Mouse (Mus musculus): Measurements from ENCODE around the gene Scn10a. TPM values are rescaled to one million over a fixed set of nuclear protein-coding genes. Genes with fewer than 3 reads are reported as not detected.

The Scn10a gene
- total and polyA plus RNA-seq, 3 experiments = 0.27 to 2.9 TPM; not detected in 1

- no peaks in the 10 kb centered on the region for H3K79me2 ChIP-seq (ENCODE audit: control insufficient read depth, insufficient read depth, low read length, poor library complexity)
- no peaks in the 10 kb centered on the region for H3K36me3 ChIP-seq (ENCODE audit: control insufficient read depth in 1 of 2, insufficient read depth in 2 of 2, low read length in 2 of 2)
- no peaks in the 10 kb centered on the region for H3K4me1 ChIP-seq (ENCODE audit: control insufficient read depth in 1 of 2, insufficient read depth in 2 of 2, low read length in 2 of 2)
- H3K27me3 ChIP-seq (ENCODE audit: control insufficient read depth in 1 of 2, insufficient read depth in 2 of 2, low read length in 2 of 2) = no peaks in the 10 kb centered on the region
- TF ChIP-seq TAL1 (IDR thresholded peaks at IDR 0.05; ENCODE audit: low read length) = no peak
- no peak for TF ChIP-seq MYC (IDR thresholded peaks at IDR 0.05; ENCODE audit: low read depth, low read length)
- no peak for TF ChIP-seq KAT2A (conservative IDR thresholded peaks at IDR 0.05; ENCODE audit: low read depth, low read length)
- no peak for TF ChIP-seq E2F4 (IDR thresholded peaks at IDR 0.05; ENCODE audit: borderline replicate concordance, low read depth, low read length)
- TF ChIP-seq MEF2A (IDR thresholded peaks at IDR 0.05; ENCODE audit: extremely low read depth, insufficient replicate concordance, low read depth, low read length, poor library complexity, severe bottlenecking) = no peak
- no peak for TF ChIP-seq RAD21 (IDR thresholded peaks at IDR 0.05; ENCODE audit: low read depth, low read length)
- no peak for TF ChIP-seq USF2 (IDR thresholded peaks at IDR 0.05; ENCODE audit: borderline replicate concordance in 1 of 2, insufficient read depth in 1 of 2, low read depth in 1 of 2, low read length in 2 of 2)
- no peak for TF ChIP-seq HCFC1 (IDR thresholded peaks at IDR 0.05; ENCODE audit: low read depth, low read length)
- no peak for TF ChIP-seq RCOR1 (IDR thresholded peaks at IDR 0.05; ENCODE audit: low read depth, low read length)
- no peak for TF ChIP-seq SMC3 (IDR thresholded peaks at IDR 0.05; ENCODE audit: low read depth, low read length)
- TF ChIP-seq CHD1 (IDR thresholded peaks at IDR 0.05; ENCODE audit: low read depth, low read length) = no peak
- peak; percentile 6 for DNase-seq (ENCODE audit: low read depth, low spot score)
- H3K4me3 ChIP-seq (ENCODE audit: control insufficient read depth in 1 of 2, insufficient read depth in 1 of 2, low read depth in 2 of 2, low read length in 2 of 2) = no peak overlapping the region
- H3K27ac ChIP-seq (ENCODE audit: control insufficient read depth, low read depth, low read length) = no peak overlapping the region
- H3K9ac ChIP-seq (ENCODE audit: control insufficient read depth, low read depth, low read length, poor library complexity, severe bottlenecking) = no peak overlapping the region
- H3K9me3 ChIP-seq (replicated peaks; ENCODE audit: insufficient read depth, low read length) = no peaks in the 10 kb centered on the region
These were observed 121.8 kb downstream of the Scn10a start for GRCm38 (mm10) chr9:119597332-119597731.

GRCm38 (mm10) chr9:119589592-119589991 is 129.5 kb downstream of the Scn10a start:
- Histone ChIP-seq H3K4me3 (ENCODE audit: control insufficient read depth in 1 of 2, insufficient read depth in 1 of 2, low read depth in 2 of 2, low read length in 2 of 2) (no peak overlapping the region), H3K36me3 (ENCODE audit: control insufficient read depth in 1 of 2, insufficient read depth in 2 of 2, low read length in 2 of 2) (no peaks in the 10 kb centered on the region), H3K9ac (ENCODE audit: control insufficient read depth, low read depth, low read length, poor library complexity, severe bottlenecking) (no peak overlapping the region), H3K27me3 (ENCODE audit: control insufficient read depth in 1 of 2, insufficient read depth in 2 of 2, low read length in 2 of 2) (peaks cover 0 to 1% of the 10 kb centered on the region in 2 experiments; a peak in 1 of 4 replicates), H3K4me1 (ENCODE audit: control insufficient read depth in 1 of 2, insufficient read depth in 2 of 2, low read length in 2 of 2) (no peaks in the 10 kb centered on the region), H3K9me3 (replicated peaks; ENCODE audit: insufficient read depth, low read length) (no peaks in the 10 kb centered on the region), H3K79me2 (ENCODE audit: control insufficient read depth, insufficient read depth, low read length, poor library complexity) (no peaks in the 10 kb centered on the region), H3K27ac (ENCODE audit: control insufficient read depth, low read depth, low read length) (no peak overlapping the region)
- no peak for TF ChIP-seq RAD21 (IDR thresholded peaks at IDR 0.05; ENCODE audit: low read depth, low read length)
- no peak for TF ChIP-seq GABPA (IDR thresholded peaks at IDR 0.05; ENCODE audit: low read depth, low read length)
- no peak for TF ChIP-seq UBTF (IDR thresholded peaks at IDR 0.05; ENCODE audit: borderline replicate concordance, insufficient read depth, low read depth, low read length)
- no peak for TF ChIP-seq POLR2A (IDR thresholded peaks at IDR 0.05; ENCODE audit: control insufficient read depth in 1 of 2, insufficient read depth in 1 of 2, low read depth in 1 of 2, low read length in 2 of 2, poor library complexity in 1 of 2)
- no peak for TF ChIP-seq BHLHE40 (IDR thresholded peaks at IDR 0.05; ENCODE audit: borderline replicate concordance, low read depth, low read length)
- no peak for TF ChIP-seq ZC3H11A (IDR thresholded peaks at IDR 0.05; ENCODE audit: low read depth, low read length)
- no peak for TF ChIP-seq CHD1 (IDR thresholded peaks at IDR 0.05; ENCODE audit: low read depth, low read length)
- TF ChIP-seq USF2 (IDR thresholded peaks at IDR 0.05; ENCODE audit: borderline replicate concordance in 1 of 2, insufficient read depth in 1 of 2, low read depth in 1 of 2, low read length in 2 of 2) = no peak
- no peak for TF ChIP-seq E2F4 (IDR thresholded peaks at IDR 0.05; ENCODE audit: borderline replicate concordance, low read depth, low read length)
- TF ChIP-seq USF1 (IDR thresholded peaks at IDR 0.05; ENCODE audit: low read depth, low read length) = no peak
- no peak for DNase-seq (ENCODE audit: low read depth, low spot score)
